Mouse (Mus musculus) limb, embryonic 13.5 days (tissue): ENCODE data around the gene Tmc7. TPM values are rescaled to one million over a fixed set of nuclear protein-coding genes. Genes with fewer than 3 reads are reported as not detected.

Experiments used
- ATAC-seq: fragments of 200-750 bp; cut with Nextera tagmentation; 2 replicates; pipeline ENCODE4 v1.8.0; 2017; ENCODE audit warnings: low read depth, moderate number of reproducible peaks, moderate TSS enrichment; ENCODE audit not compliant: low FRiP score
- H3K27ac ChIP-seq: fragments of 300-500 bp; sonication (generic); 2 replicates; pipeline ENCODE4 v1.5.1; 2015; ENCODE audit warnings: inconsistent platforms, mild to moderate bottlenecking, moderate library complexity
- H3K27me3 ChIP-seq: fragments of 300-500 bp; sonication (generic); 2 replicates; pipeline ENCODE4 v1.6.1; 2015; ENCODE audit warnings: mild to moderate bottlenecking, inconsistent platforms
- H3K36me3 ChIP-seq: fragments of 300-500 bp; sonication (generic); 2 replicates; pipeline ENCODE4 v1.6.1; 2015; ENCODE audit warnings: inconsistent platforms, mild to moderate bottlenecking, moderate library complexity
- H3K4me1 ChIP-seq: fragments of 300-500 bp; sonication (generic); 2 replicates; pipeline ENCODE4 v1.6.1; 2015; ENCODE audit warnings: inconsistent platforms
- H3K4me2 ChIP-seq: fragments of 300-500 bp; sonication (generic); replicated peaks from 2 replicates; pipeline ENCODE4 v1.6.1; 2015; ENCODE audit warnings: inconsistent platforms, mild to moderate bottlenecking, moderate library complexity
- H3K4me3 ChIP-seq: fragments of 300-500 bp; sonication (generic); 2 replicates; pipeline ENCODE4 v1.5.1; 2015; ENCODE audit warnings: moderate library complexity, mild to moderate bottlenecking, inconsistent platforms
- H3K9ac ChIP-seq: fragments of 300-500 bp; sonication (generic); 2 replicates; pipeline ENCODE4 v1.6.1; 2015; ENCODE audit warnings: mild to moderate bottlenecking, inconsistent platforms
- H3K9me3 ChIP-seq: fragments of 300-500 bp; sonication (generic); 2 replicates; pipeline ENCODE4 v1.6.1; 2016; ENCODE audit warnings: inconsistent platforms
- WGBS: fragments of 180-500 bp; shearing (Covaris S2); methylation state at CpG from one replicate; pipeline ENCODE4 v1.1.7; 2015; 5-methylcytosine and 5-hydroxymethylcytosine counted together
- polyA plus RNA-seq: library from polyadenylated mRNA; unstranded; fragments of >200 nt; fragmentation: Nextera tagmentation; extraction: Ambion mirVana; gene quantifications from 2 replicates; pipeline ENCODE4 v1.2.1, GENCODE M21; 2015

Gene Tmc7
- polyA plus RNA-seq, 1 experiment from 2014 or later = 3.6 TPM

GRCm38 (mm10) chr7:118532519-118533177 is 51.9 kb downstream of the Tmc7 start:
- peak overlapping the region; percentile 76 for H3K9ac ChIP-seq
- peak; percentile 96 for ATAC-seq
- peak overlapping the region; percentile 69 for H3K4me3 ChIP-seq
- peaks cover 17% of the 10 kb centered on the region for H3K36me3 ChIP-seq
- 1% methylated on average over 36 of the region's 36 CpGs for WGBS
- peak overlapping the region; percentile 69 for H3K4me2 ChIP-seq
- H3K27ac ChIP-seq = peak overlapping the region; percentile 93
- H3K27me3 ChIP-seq = no peaks in the 10 kb centered on the region
- peaks cover 6% of the 10 kb centered on the region for H3K4me1 ChIP-seq
- H3K9me3 ChIP-seq = no peaks in the 10 kb centered on the region

DNA sequence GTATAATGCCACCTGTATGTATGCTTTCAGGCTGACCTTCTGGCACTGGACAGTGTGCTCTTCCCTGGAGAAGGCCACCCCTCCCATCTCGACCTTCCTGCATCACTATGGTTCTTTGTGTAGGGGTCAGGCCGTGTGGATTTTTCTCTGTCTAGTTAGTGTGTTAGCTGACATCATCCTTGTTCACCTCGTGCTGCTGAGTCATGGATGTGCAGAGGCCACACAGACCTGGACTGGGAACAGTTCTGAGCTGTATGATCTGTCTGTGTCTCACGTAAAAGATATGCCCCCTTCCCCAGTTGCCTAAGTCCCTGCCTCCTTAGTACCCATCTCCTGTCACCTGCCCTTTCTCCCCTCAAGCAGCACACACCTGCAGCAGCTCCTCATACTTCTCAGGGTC is 57.6 kb downstream of the Tmc7 start:
- Histone ChIP-seq H3K4me2 (no peak overlapping the region), H3K36me3 (peaks cover 49% of the 10 kb centered on the region), H3K9ac (no peak overlapping the region), H3K9me3 (no peaks in the 10 kb centered on the region), H3K27me3 (no peaks in the 10 kb centered on the region), H3K4me3 (no peak overlapping the region), H3K4me1 (peaks cover under 1% of the 10 kb centered on the region; the same call in 1 of the 2 replicates), H3K27ac (no peak overlapping the region)
- WGBS = 82% methylated on average over 4 of the region's 4 CpGs
- ATAC-seq = no peak

GRCm38 (mm10) chr7:118522077-118522476 is 62.5 kb downstream of the Tmc7 start:
- ATAC-seq = no peak
- Histone ChIP-seq H3K4me1 (no peaks in the 10 kb centered on the region), H3K4me2 (no peak overlapping the region), H3K4me3 (no peak overlapping the region), H3K36me3 (peaks cover 27% of the 10 kb centered on the region), H3K9me3 (no peaks in the 10 kb centered on the region), H3K27me3 (no peaks in the 10 kb centered on the region), H3K27ac (no peak overlapping the region), H3K9ac (no peak overlapping the region)
- WGBS = 83% methylated on average over 5 of the region's 5 CpGs

DNA sequence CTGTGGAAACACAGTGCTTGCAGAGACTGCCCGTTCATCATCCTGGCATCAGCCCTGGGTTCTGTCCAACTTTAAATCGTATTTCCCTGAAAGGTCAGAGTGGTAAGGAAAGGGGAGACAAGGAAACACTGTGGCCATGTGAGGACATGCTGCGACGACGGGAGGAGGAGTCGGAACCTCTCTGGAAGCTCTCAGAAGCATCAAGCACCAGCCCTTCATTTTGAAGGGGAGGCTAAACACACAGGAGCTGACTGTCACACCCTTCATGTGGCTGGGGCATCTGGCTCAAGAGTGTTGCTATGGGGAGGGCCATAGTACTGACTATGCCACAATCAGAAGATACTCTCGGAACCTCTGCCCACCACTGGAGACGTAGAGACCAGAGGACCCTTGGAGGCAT is 64.9 kb downstream of the Tmc7 start:
- no peaks in the 10 kb centered on the region for H3K4me1 ChIP-seq
- 87% methylated on average over 8 of the region's 8 CpGs for WGBS
- H3K36me3 ChIP-seq = peaks cover 6% of the 10 kb centered on the region; the same call in 1 of the 2 replicates
- no peaks in the 10 kb centered on the region for H3K9me3 ChIP-seq
- H3K27ac ChIP-seq = no peak overlapping the region
- H3K9ac ChIP-seq = no peak overlapping the region
- H3K4me2 ChIP-seq = no peak overlapping the region
- H3K27me3 ChIP-seq = no peaks in the 10 kb centered on the region
- no peak overlapping the region for H3K4me3 ChIP-seq
- ATAC-seq = no peak

GRCm38 (mm10) chr7:118518687-118519086 is 65.8 kb downstream of the Tmc7 start:
- peak; percentile 77 for ATAC-seq
- no peak overlapping the region for H3K27ac ChIP-seq
- no peak overlapping the region for H3K9ac ChIP-seq
- peak overlapping the region; percentile 23; the same call in 1 of the 2 replicates for H3K4me2 ChIP-seq
- H3K36me3 ChIP-seq = no peaks in the 10 kb centered on the region; the same call in 1 of the 2 replicates
- H3K27me3 ChIP-seq = no peaks in the 10 kb centered on the region
- no peak overlapping the region for H3K4me3 ChIP-seq
- H3K4me1 ChIP-seq = no peaks in the 10 kb centered on the region
- H3K9me3 ChIP-seq = no peaks in the 10 kb centered on the region
- WGBS = 3% methylated on average over 18 of the region's 18 CpGs

DNA sequence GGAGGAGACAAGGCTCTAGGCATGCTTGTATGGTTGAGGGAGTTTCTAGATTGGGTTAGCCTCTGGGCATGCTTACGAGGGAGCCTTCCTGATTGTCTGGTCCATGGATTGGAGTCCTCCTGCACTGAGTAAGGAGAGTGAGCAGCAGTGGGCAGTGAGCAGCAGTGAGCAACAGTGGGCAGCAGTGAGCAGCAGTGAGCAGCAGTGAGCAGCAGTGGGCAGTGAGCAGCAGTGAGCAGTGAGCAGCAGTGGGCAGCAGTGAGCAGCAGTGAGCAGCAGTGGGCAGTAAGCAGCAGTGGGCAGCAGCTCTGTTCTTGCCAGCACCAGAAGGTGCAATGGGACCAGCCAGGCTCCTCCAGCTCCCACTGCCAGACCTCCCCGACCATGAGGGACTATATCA is 66.7 kb downstream of the Tmc7 start:
- WGBS = 77% methylated on average over 2 of the region's 2 CpGs
- Histone ChIP-seq H3K4me2 (no peak overlapping the region), H3K36me3 (no peaks in the 10 kb centered on the region), H3K4me1 (no peaks in the 10 kb centered on the region), H3K27ac (no peak overlapping the region), H3K4me3 (no peak overlapping the region), H3K9me3 (no peaks in the 10 kb centered on the region), H3K9ac (no peak overlapping the region), H3K27me3 (no peaks in the 10 kb centered on the region)
- ATAC-seq = no peak

- H3K9me3 ChIP-seq = no peaks in the 10 kb centered on the region
- no peaks in the 10 kb centered on the region for H3K36me3 ChIP-seq
- WGBS = 74% methylated on average over 7 of the region's 7 CpGs
Observed at GRCm38 (mm10) chr7:118508556-118508955, 76.0 kb downstream of the Tmc7 start.

GRCm38 (mm10) chr7:118503844-118504243 is 80.7 kb downstream of the Tmc7 start:
- Histone ChIP-seq H3K9me3 (no peaks in the 10 kb centered on the region), H3K4me3 (no peak overlapping the region), H3K4me1 (no peaks in the 10 kb centered on the region), H3K27me3 (no peaks in the 10 kb centered on the region), H3K9ac (no peak overlapping the region), H3K27ac (no peak overlapping the region), H3K4me2 (no peak overlapping the region), H3K36me3 (no peaks in the 10 kb centered on the region)
- WGBS = 70% methylated on average over 4 of the region's 4 CpGs
- no peak for ATAC-seq

More at GRCm38 (mm10) chr7:118508556-118508955, 76.0 kb downstream of the Tmc7 start:
- Histone ChIP-seq H3K4me2 (no peak overlapping the region), H3K27me3 (no peaks in the 10 kb centered on the region), H3K27ac (no peak overlapping the region), H3K9ac (no peak overlapping the region), H3K4me3 (no peak overlapping the region), H3K4me1 (no peaks in the 10 kb centered on the region)
- no peak for ATAC-seq

GRCm38 (mm10) chr7:118502333-118502732 is 82.2 kb downstream of the Tmc7 start:
- H3K4me2 ChIP-seq = no peak overlapping the region
- WGBS = 83% methylated on average over 8 of the region's 8 CpGs
- no peaks in the 10 kb centered on the region for H3K9me3 ChIP-seq
- no peaks in the 10 kb centered on the region for H3K4me1 ChIP-seq
- no peak overlapping the region for H3K9ac ChIP-seq
- no peaks in the 10 kb centered on the region for H3K27me3 ChIP-seq
- H3K27ac ChIP-seq = no peak overlapping the region
- no peaks in the 10 kb centered on the region for H3K36me3 ChIP-seq
- no peak overlapping the region for H3K4me3 ChIP-seq
- no peak for ATAC-seq

- Histone ChIP-seq H3K9ac (no peak overlapping the region), H3K4me2 (no peak overlapping the region), H3K9me3 (no peaks in the 10 kb centered on the region), H3K36me3 (no peaks in the 10 kb centered on the region), H3K4me3 (no peak overlapping the region), H3K27me3 (no peaks in the 10 kb centered on the region), H3K27ac (no peak overlapping the region), H3K4me1 (no peaks in the 10 kb centered on the region)
- ATAC-seq = no peak
- 42% methylated on average over 7 of the region's 7 CpGs for WGBS
Observed at GRCm38 (mm10) chr7:118499784-118500435, 84.6 kb downstream of the Tmc7 start.

GRCm38 (mm10) chr7:118498984-118499783 is 85.4 kb downstream of the Tmc7 start:
- Histone ChIP-seq H3K36me3 (no peaks in the 10 kb centered on the region), H3K27ac (no peak overlapping the region), H3K4me2 (no peak overlapping the region), H3K9me3 (no peaks in the 10 kb centered on the region), H3K4me3 (no peak overlapping the region), H3K27me3 (no peaks in the 10 kb centered on the region), H3K4me1 (no peaks in the 10 kb centered on the region), H3K9ac (no peak overlapping the region)
- ATAC-seq = no peak
- 75% methylated on average over 12 of the region's 12 CpGs for WGBS

DNA sequence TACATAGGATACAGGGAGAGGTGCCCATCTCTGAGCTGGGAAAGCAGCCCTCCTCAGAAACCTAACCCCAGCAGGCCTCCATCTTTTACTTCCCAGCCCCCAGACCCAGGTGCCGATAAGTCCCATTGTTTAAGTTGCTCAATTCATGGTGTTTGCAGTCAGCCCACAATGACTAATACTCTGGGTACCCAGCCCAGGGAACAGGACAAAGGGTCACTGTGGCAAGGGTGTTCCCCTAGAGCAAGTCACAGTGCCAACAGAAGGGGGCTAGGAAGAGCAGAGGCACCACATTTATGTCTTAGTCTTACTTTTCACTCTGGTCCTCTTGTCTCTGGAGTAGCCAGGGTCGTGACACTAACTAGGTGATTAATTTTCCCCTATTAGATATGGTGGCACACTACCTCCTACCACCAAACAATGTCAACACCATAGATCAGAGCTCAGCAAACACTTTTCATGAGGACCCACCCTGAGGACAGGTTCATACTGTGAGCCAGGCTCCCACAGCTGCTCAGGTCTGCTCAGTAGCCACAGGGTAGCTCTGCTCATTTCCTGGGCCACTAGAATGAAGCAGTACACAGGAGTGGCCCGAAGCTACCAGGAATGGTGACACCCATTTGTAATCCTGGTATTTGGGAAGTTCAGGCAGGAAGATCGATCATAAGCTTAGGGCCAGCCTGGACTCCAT is 89.5 kb downstream of the Tmc7 start:
- Histone ChIP-seq H3K4me1 (peaks cover 14% of the 10 kb centered on the region), H3K27ac (no peak overlapping the region), H3K4me2 (no peak overlapping the region), H3K4me3 (no peak overlapping the region), H3K9ac (no peak overlapping the region), H3K27me3 (peaks cover 8% of the 10 kb centered on the region), H3K36me3 (peaks cover 5% of the 10 kb centered on the region), H3K9me3 (no peaks in the 10 kb centered on the region)
- no peak for ATAC-seq
- 77% methylated on average over 4 of the region's 4 CpGs for WGBS
